Mouse (Mus musculus) lung, postnatal 0 days (tissue): ENCODE measurements around the gene Dock2. TPM values are rescaled to one million over a fixed set of nuclear protein-coding genes. Genes with fewer than 3 reads are reported as not detected.
A peak's percentile ranks its signal among the peaks of the same experiment; 100 is the strongest.

ENCODE experiments used
- ATAC-seq: fragments of 200-750 bp; cut with Nextera tagmentation; 2 replicates; pipeline ENCODE4 v1.8.0; 2017; ENCODE audit warnings: moderate library complexity
- DNase-seq: peaks from one replicate; pipeline ENCODE4 v3.0.0-alpha.2; 2016; ENCODE audit warnings: low spot score
- H3K27ac ChIP-seq: fragments of 300-500 bp; sonication (generic); 2 replicates; pipeline ENCODE4 v1.5.1; 2014; ENCODE audit warnings: antibody characterized with exemption, mild to moderate bottlenecking, low read length, mixed read lengths
- H3K27me3 ChIP-seq: fragments of 300-500 bp; sonication (generic); replicated peaks from 2 replicates; pipeline ENCODE4 v1.6.1; 2014; ENCODE audit warnings: low read length, mixed read lengths; ENCODE audit not compliant: insufficient read depth
- H3K36me3 ChIP-seq: fragments of 300-500 bp; sonication (generic); 2 replicates; pipeline ENCODE4 v1.6.1; 2014; ENCODE audit warnings: low read length, mixed read lengths; ENCODE audit not compliant: insufficient read depth
- H3K4me1 ChIP-seq: fragments of 300-500 bp; sonication (generic); 2 replicates; pipeline ENCODE4 v1.6.1; 2014; ENCODE audit warnings: antibody characterized with exemption, low read depth, low read length, mixed read lengths; ENCODE audit not compliant: insufficient read depth
- H3K4me2 ChIP-seq: fragments of 300-500 bp; sonication (generic); replicated peaks from 2 replicates; pipeline ENCODE4 v1.6.1; 2014; ENCODE audit warnings: low read depth, mild to moderate bottlenecking, low read length, moderate library complexity, mixed read lengths
- H3K4me3 ChIP-seq: fragments of 300-500 bp; sonication (generic); 2 replicates; pipeline ENCODE4 v1.5.1; 2014; ENCODE audit warnings: low read depth, low read length
- H3K9ac ChIP-seq: fragments of 300-500 bp; sonication (generic); replicated peaks from 2 replicates; pipeline ENCODE4 v1.6.1; 2014; ENCODE audit warnings: low read depth, mild to moderate bottlenecking
- H3K9me3 ChIP-seq: fragments of 300-500 bp; sonication (generic); 2 replicates; pipeline ENCODE4 v1.6.1; 2016; ENCODE audit warnings: low read length, mixed read lengths
- CTCF ChIP-seq: IDR thresholded peaks from 2 replicates; pipeline ENCODE4 v1.5.1; 2016; ENCODE audit warnings: antibody characterized with exemption, mild to moderate bottlenecking
- EP300 ChIP-seq: IDR thresholded peaks from 2 replicates; pipeline ENCODE4 v1.6.1; 2016; ENCODE audit warnings: antibody characterized with exemption, mild to moderate bottlenecking, control low read depth
- WGBS: fragments of 180-500 bp; shearing (Covaris S2); extraction: QIAGEN DNeasy Blood & Tissue Kit; methylation state at CpG from one replicate; pipeline ENCODE4 v1.1.7; 2014; 5-methylcytosine and 5-hydroxymethylcytosine counted together
- polyA plus RNA-seq: library from polyadenylated mRNA; unstranded; fragments of >200 nt; fragmentation: Nextera tagmentation; extraction: Ambion mirVana; gene quantifications from 2 replicates; pipeline ENCODE4 v1.2.1, GENCODE M21; 2015

Gene Dock2
- polyA plus RNA-seq, 1 experiment from 2014 or later = 1.8 TPM

- DNase-seq = no peak
- Histone ChIP-seq H3K36me3 (no peaks in the 10 kb centered on the region), H3K9me3 (no peaks in the 10 kb centered on the region), H3K4me3 (no peak overlapping the region), H3K4me2 (no peak overlapping the region), H3K27me3 (no peaks in the 10 kb centered on the region), H3K4me1 (no peaks in the 10 kb centered on the region), H3K27ac (no peak overlapping the region), H3K9ac (no peak overlapping the region)
- TF ChIP-seq EP300 (no peak), CTCF (no peak)
- ATAC-seq = no peak
- WGBS = 53% methylated on average over 1 of the region's 1 CpGs
These were observed 464.4 kb downstream of the Dock2 start for GRCm38 (mm10) chr11:34319282-34319681.

DNA sequence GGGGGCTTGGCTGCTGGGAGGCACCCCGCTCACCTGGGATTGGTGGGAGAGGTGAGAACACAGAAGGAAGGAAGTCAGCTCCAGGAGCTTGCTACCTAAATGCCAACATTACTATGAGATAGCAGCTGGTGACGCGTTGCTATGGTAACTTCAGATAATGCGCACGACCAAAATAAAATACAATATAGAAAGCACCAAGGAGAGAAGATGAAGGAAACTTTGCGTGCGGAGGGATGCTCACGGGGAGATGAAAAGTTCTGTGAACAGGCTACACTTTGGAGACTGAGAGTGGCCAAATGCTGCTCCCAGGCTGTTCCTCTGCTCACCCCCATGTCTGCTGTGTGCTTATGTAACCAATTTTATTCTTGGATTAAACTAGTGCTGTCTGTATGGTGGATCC lies 466.7 kb downstream of the Dock2 start:
- ATAC-seq = no peak
- TF ChIP-seq CTCF = no peak
- TF ChIP-seq EP300 = no peak
- no peaks in the 10 kb centered on the region for H3K9me3 ChIP-seq
- no peak overlapping the region for H3K4me3 ChIP-seq
- no peaks in the 10 kb centered on the region for H3K27me3 ChIP-seq
- H3K36me3 ChIP-seq = no peaks in the 10 kb centered on the region
- H3K9ac ChIP-seq = no peak overlapping the region
- no peak overlapping the region for H3K27ac ChIP-seq
- H3K4me1 ChIP-seq = no peaks in the 10 kb centered on the region
- no peak for DNase-seq
- H3K4me2 ChIP-seq = no peak overlapping the region
- 76% methylated on average over 8 of the region's 8 CpGs for WGBS

DNA sequence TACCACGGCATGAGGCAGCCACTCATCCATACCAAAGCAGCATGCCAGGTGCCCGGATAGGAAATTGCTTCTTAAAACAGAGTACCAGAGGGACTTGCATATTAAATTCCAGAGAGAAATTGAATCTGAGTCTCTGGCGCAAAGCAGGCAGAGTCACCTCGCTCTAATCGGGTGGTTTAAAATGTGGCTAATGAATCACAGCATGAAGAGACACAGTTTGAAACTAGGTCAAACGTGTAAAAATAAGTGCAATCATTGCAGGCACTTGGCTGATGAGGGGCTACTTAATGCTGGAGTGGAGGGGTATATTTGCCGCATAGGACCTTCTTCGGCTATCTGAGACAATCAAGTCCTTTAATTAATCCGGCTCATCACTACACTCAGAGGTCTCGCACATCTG lies 467.5 kb downstream of the Dock2 start:
- 81% methylated on average over 10 of the region's 10 CpGs for WGBS
- no peak for DNase-seq
- no peak for TF ChIP-seq CTCF
- no peak for TF ChIP-seq EP300

GRCm38 (mm10) chr11:34315383-34315782 lies 468.3 kb downstream of the Dock2 start:
- Histone ChIP-seq H3K27ac (no peak overlapping the region), H3K4me3 (no peak overlapping the region), H3K9me3 (no peaks in the 10 kb centered on the region), H3K4me2 (no peak overlapping the region), H3K36me3 (no peaks in the 10 kb centered on the region), H3K4me1 (no peaks in the 10 kb centered on the region), H3K27me3 (no peaks in the 10 kb centered on the region), H3K9ac (no peak overlapping the region)
- DNase-seq = no peak
- TF ChIP-seq CTCF = no peak
- TF ChIP-seq EP300 = no peak
- no peak for ATAC-seq
- 43% methylated on average over 5 of the region's 5 CpGs for WGBS

More for the DNA sequence above, 467.5 kb downstream of the Dock2 start:
- Histone ChIP-seq H3K4me2 (no peak overlapping the region), H3K27ac (no peak overlapping the region), H3K36me3 (no peaks in the 10 kb centered on the region), H3K4me3 (no peak overlapping the region), H3K27me3 (no peaks in the 10 kb centered on the region), H3K9ac (no peak overlapping the region), H3K9me3 (no peaks in the 10 kb centered on the region), H3K4me1 (no peaks in the 10 kb centered on the region)
- no peak for ATAC-seq

DNA sequence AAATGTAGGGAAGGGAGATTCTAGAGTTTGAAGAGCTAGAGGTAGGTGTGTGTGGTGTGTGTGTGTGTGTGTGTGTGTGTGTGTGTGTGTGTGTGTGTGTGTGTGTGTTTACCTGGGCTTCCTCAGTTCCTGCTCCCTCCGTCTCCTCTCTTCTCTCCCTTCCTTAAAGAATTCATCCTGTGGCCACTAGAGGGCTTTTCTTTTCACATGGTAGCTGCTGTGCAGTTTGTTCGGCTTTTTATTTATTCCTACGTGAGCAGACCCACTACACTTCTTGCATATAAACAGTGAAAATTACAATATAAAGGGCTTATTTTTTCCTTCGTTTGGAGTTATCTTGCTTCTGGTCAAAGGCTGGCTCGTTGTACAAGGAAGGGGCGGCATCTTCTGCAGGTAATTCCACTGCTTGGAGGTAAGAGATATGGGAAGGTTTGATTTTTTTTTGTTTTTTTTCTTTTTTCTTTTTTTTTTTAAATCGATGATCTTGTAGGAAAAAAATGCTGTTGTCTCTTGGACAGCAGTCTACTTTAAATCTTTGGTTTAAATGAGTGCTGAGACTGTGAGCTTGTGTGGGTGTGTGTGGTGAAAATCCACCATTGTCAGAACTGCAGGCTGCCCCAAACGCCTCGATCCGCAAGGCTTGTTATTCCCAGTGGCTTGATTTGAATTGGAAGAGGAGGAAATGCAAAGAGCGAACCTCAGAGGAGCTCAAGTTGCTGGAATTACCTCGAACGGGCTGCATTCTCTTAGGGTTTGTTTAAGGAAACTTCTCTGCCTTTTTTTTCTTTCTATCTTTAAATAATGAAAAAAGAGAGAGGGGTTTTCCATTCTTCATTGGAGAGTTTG lies 468.9 kb downstream of the Dock2 start, which contains the start of gene Fam196b:
Gene Fam196b (plus strand): TSS at position 289 of the 846 bp plus-strand sequence.
- peak; percentile 41 for DNase-seq
- TF ChIP-seq CTCF (peak; percentile 70), EP300 (no peak)
- H3K9ac ChIP-seq = no peak within 1 kb of the TSS

GRCm38 (mm10) chr11:34312208-34312607 lies 471.5 kb downstream of the Dock2 start:
- no peak overlapping the region for H3K4me2 ChIP-seq
- H3K9ac ChIP-seq = no peak overlapping the region
- H3K27ac ChIP-seq = no peak overlapping the region
- no peaks in the 10 kb centered on the region for H3K36me3 ChIP-seq
- no peaks in the 10 kb centered on the region for H3K27me3 ChIP-seq
- TF ChIP-seq CTCF (no peak), EP300 (no peak)
- WGBS = 63% methylated on average over 7 of the region's 7 CpGs
- no peak overlapping the region for H3K4me3 ChIP-seq
- no peaks in the 10 kb centered on the region for H3K9me3 ChIP-seq
- no peaks in the 10 kb centered on the region for H3K4me1 ChIP-seq
- no peak for ATAC-seq
- no peak for DNase-seq

More for the DNA sequence above, 468.9 kb downstream of the Dock2 start, which contains the start of gene Fam196b:
- H3K4me1 ChIP-seq = no peaks in the 10 kb centered on the region
- ATAC-seq = no peak
- H3K4me2 ChIP-seq = no peak within 1 kb of the TSS; the same call in 1 of the 2 replicates
- WGBS = 10% methylated on average over 13 of the region's 13 CpGs
- no peaks in the 10 kb centered on the region for H3K27me3 ChIP-seq
- H3K9me3 ChIP-seq = no peaks in the 10 kb centered on the region
- H3K27ac ChIP-seq = no peak within 1 kb of the TSS
- H3K36me3 ChIP-seq = no peaks in the 10 kb centered on the region
- H3K4me3 ChIP-seq = no peak within 1 kb of the TSS
